Mouse (Mus musculus) brain, adult 2 months (tissue): Measurements from ENCODE around the gene Xrcc2.
"Not testable (repeated sequence)": the region's sequence is repeated elsewhere in the genome, so short reads cannot be mapped to it uniquely, and the experiment has no call there.

Source experiments
- DNase-seq: peaks from one replicate; pipeline ENCODE4 v3.0.0; 2011; ENCODE audit warnings: low read depth, low spot score

Xrcc2 gene

GRCm38 (mm10) chr5:25705567-25706349 lies at the start of gene Xrcc2:
Xrcc2 (minus strand) TSS chr5:25705825.
- DNase-seq = peak; percentile 96

- peak; percentile 71 for DNase-seq
Observed at GRCm38 (mm10) chr5:25754236-25754766, 48.7 kb upstream of the Xrcc2 start.

GRCm38 (mm10) chr5:25753556-25754235 lies 48.1 kb upstream of the Xrcc2 start:
- DNase-seq = no peak

GRCm38 (mm10) chr5:25752862-25753261 lies 47.2 kb upstream of the Xrcc2 start:
- DNase-seq = peak; percentile 87

GRCm38 (mm10) chr5:25751552-25751951 lies 45.9 kb upstream of the Xrcc2 start:
- peak; percentile 72 for DNase-seq

- DNase-seq = no peak
Observed at GRCm38 (mm10) chr5:25748613-25749012, 43.0 kb upstream of the Xrcc2 start.

- no peak for DNase-seq
Observed at GRCm38 (mm10) chr5:25747904-25748303, 42.3 kb upstream of the Xrcc2 start.

- DNase-seq = not testable (repeated sequence)
Observed at GRCm38 (mm10) chr5:25738902-25739301, 33.3 kb upstream of the Xrcc2 start.

GRCm38 (mm10) chr5:25738448-25738847 lies 32.8 kb upstream of the Xrcc2 start:
- no peak for DNase-seq

GRCm38 (mm10) chr5:25735861-25736260 lies 30.2 kb upstream of the Xrcc2 start:
- peak; percentile 84 for DNase-seq

- DNase-seq = peak; percentile 76
Observed at GRCm38 (mm10) chr5:25734318-25734717, 28.7 kb upstream of the Xrcc2 start.

GRCm38 (mm10) chr5:25724134-25724675 lies 18.6 kb upstream of the Xrcc2 start:
- no peak for DNase-seq

GRCm38 (mm10) chr5:25723016-25723415 lies 17.4 kb upstream of the Xrcc2 start:
- DNase-seq = peak; percentile 79

GRCm38 (mm10) chr5:25719390-25719789 lies 13.8 kb upstream of the Xrcc2 start:
- DNase-seq = peak; percentile 52

GRCm38 (mm10) chr5:25713001-25713706 lies 7.5 kb upstream of the Xrcc2 start:
- not testable (repeated sequence) for DNase-seq

- DNase-seq = no peak
Observed at GRCm38 (mm10) chr5:25704702-25705566, 691 bp downstream of the Xrcc2 start.

- no peak for DNase-seq
Observed at GRCm38 (mm10) chr5:25697941-25698340, 7.7 kb downstream of the Xrcc2 start.

- DNase-seq = peak; percentile 47
Observed at GRCm38 (mm10) chr5:25696256-25696655, 9.4 kb downstream of the Xrcc2 start.

GRCm38 (mm10) chr5:25695786-25696185 lies 9.8 kb downstream of the Xrcc2 start:
- DNase-seq = no peak

GRCm38 (mm10) chr5:25671696-25672520 lies 33.7 kb downstream of the Xrcc2 start:
- no peak for DNase-seq
